Mouse (Mus musculus) left cerebral cortex, postnatal 10 days (tissue): ENCODE results near the gene St6gal1. TPM values are rescaled to one million over a fixed set of nuclear protein-coding genes. Genes with fewer than 3 reads are reported as not detected.

Source experiments
- DNase-seq, 2 experiments: peaks; one replicate each; pipeline ENCODE4 v3.0.0; 2021 to 2022; ENCODE audit warnings: low spot score in 2 of 2, mixed read lengths in 1 of 2; ENCODE audit errors: extremely low spot score in 1 of 2
- intact Hi-C: fragments of 180-260 bp; cut with DNase I; formaldehyde crosslinking; loops from one replicate; pipeline ENCODE4 v1.15.1; 2025
- total RNA-seq, 2 experiments: library from RNA; stranded (reverse); gene quantifications; 2 replicates each; pipeline ENCODE4 v1.2.3; 2021

Gene St6gal1
- total RNA-seq, 2 experiments from 2014 or later = 10.3 to 12.0 TPM

GRCm38 (mm10) chr16:23364328-23364990 lies 139.9 kb downstream of the St6gal1 start:
- no peak for DNase-seq
- intact Hi-C loops = no loop called here

GRCm38 (mm10) chr16:23369124-23369523 lies 144.6 kb downstream of the St6gal1 start:
- no peak for DNase-seq
- intact Hi-C loops = no loop called here

- no peak for DNase-seq
- intact Hi-C loops = no loop called here
These were observed 146.2 kb downstream of the St6gal1 start for GRCm38 (mm10) chr16:23370724-23371123.

GRCm38 (mm10) chr16:23372340-23372739 lies 147.8 kb downstream of the St6gal1 start:
- no peak for DNase-seq
- intact Hi-C loops = no loop called here

- DNase-seq = no peak
- intact Hi-C loops = no loop called here
These were observed 149.5 kb downstream of the St6gal1 start for GRCm38 (mm10) chr16:23374068-23374467.

GRCm38 (mm10) chr16:23374938-23375337 lies 150.4 kb downstream of the St6gal1 start:
- peak in 1 of 2 experiments; percentile 14 for DNase-seq
- intact Hi-C loops = no loop called here

- intact Hi-C loops = no loop called here
- DNase-seq = no peak
These were observed 151.6 kb downstream of the St6gal1 start for GRCm38 (mm10) chr16:23376189-23376588.

GRCm38 (mm10) chr16:23379536-23380230 lies 155.1 kb downstream of the St6gal1 start:
- no peak for DNase-seq
- intact Hi-C loops = no loop called here

GRCm38 (mm10) chr16:23384304-23384703 lies 159.8 kb downstream of the St6gal1 start:
- no peak for DNase-seq
- intact Hi-C loops = no loop called here

- intact Hi-C loops = no loop called here
- DNase-seq = no peak
These were observed 173.4 kb downstream of the St6gal1 start for GRCm38 (mm10) chr16:23397931-23398330.

GRCm38 (mm10) chr16:23401463-23401862 lies 176.9 kb downstream of the St6gal1 start:
- no peak for DNase-seq
- intact Hi-C loops = loop anchor here (5.0 kb wide), 1 partner anchor 179 kb away; the partner anchor contains the start of gene St6gal1

GRCm38 (mm10) chr16:23401959-23402358 lies 177.4 kb downstream of the St6gal1 start:
- intact Hi-C loops = loop anchor here (2.0 to 5.0 kb wide), 2 partner anchors 180 to 251 kb away; partner anchors contain the start of gene St6gal1
- no peak for DNase-seq

- intact Hi-C loops = loop anchor here (2.0 to 5.0 kb wide), 2 partner anchors 181 to 252 kb away; partner anchors contain the start of gene St6gal1
- DNase-seq = peak; percentile 74 to 75
These were observed 178.6 kb downstream of the St6gal1 start for GRCm38 (mm10) chr16:23403008-23403755.

Other genes with a start within 250 kb of the St6gal1 start
- gene Kng2, start 195.3 kb upstream of the St6gal1 start, total RNA-seq = not detected
- not detected for gene Kng1, start 166.9 kb upstream of the St6gal1 start, total RNA-seq
- gene Eif4a2, start 117.3 kb upstream of the St6gal1 start, total RNA-seq = 100 to 1,000 TPM; 767 to 770 TPM
- gene Rfc4, start 97.0 kb upstream of the St6gal1 start, total RNA-seq = 1 to 10 TPM; 5.9 to 8.4 TPM
- not detected for gene Adipoq, start 78.2 kb upstream of the St6gal1 start, total RNA-seq
- under 1 TPM in 1 of 2 experiments, not detected in 1; 0.17 TPM for gene Rtp1, start 204.4 kb downstream of the St6gal1 start, total RNA-seq